Mouse (Mus musculus) urinary bladder, adult 2 months (tissue): ENCODE measurements at regions not wholly inside any gene's neighbourhood (a gene's known extent, or its start where the extent isn't known, plus 50 kb on each side); places are given as distances from the start of the nearest gene placed in this dataset.
A peak's percentile ranks its signal among the peaks of the same experiment; 100 is the strongest.

Experiments used
- DNase-seq: peaks from one replicate; pipeline ENCODE4 v3.0.0; 2022; ENCODE audit warnings: low spot score

DNA sequence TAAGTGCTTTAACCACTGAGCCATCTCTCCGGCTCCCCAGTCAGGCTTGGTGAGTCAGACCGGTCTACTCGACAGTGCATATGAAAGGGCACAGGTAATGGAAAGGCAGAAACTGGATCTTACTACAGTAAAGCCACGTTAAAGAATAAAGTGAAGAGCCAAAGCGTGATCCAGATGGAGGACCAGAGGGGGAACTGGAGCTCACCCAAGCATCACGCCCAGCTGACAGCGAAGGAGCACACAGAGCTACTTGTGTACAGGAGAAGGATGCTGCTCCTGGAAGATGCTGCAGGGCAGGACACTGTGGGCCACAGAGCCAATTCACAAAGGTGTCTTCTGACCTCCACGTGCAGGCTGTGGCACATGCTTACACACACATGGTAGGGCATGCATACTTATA, 96.7 kb upstream of the Ppp1r26 start:
- DNase-seq = no peak

DNA sequence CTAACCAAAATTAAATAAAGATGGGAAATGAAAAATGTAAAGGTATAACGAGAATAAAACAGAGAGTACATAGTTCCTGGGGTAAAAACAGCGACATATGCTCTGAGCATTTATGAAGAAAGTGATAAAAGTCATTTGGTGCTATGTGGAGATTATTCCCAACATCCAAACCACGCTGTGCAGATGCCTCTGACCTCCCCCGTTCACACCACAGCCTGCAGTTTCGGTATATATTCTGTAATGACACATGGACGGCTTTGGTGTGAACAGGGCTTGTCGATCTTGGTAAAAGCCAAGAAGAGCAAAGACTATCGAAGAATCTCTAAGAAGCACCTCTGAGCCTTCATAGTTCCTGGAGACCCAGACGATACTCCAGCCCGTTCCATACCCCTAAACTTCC, 95.2 kb upstream of the Ppp1r26 start:
- DNase-seq = no peak

DNA sequence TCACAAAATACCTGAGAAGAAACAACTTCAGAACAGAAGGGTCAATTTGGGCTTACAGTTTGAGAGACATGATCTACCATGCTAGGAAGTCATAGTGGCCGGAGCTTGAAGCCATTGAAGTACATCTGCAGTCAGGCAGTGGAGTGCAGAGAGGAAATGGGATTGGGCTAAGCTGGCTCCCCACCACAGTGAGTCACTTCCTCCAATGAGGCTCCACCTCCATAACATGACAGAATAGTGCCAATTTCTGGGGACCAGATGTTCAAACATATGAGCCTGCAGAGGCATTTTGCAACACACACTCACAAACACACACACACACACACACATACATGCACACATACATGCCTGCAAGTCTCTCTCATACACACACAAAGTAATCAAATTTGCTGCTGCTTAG, 93.7 kb upstream of the Ppp1r26 start:
- no peak for DNase-seq

DNA sequence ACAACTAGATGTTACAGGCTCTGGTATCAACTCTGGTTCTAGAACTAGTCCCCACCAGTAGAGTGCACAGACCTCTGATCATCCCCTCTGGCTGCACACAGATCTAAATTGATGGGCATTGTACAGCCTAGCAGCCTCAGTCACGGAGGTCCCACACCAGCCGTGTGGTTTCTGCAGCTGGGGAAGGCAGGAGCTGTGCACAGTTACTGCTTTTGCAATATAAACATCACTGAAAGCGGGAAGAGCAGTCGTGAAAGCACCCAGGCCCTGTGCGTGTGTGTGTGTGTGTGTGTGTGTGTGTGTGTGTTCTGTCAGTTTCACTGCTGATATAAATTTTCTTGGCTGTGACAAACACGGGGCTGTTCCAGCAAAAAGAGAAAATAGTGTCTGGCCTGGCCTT, 84.4 kb upstream of the Ppp1r26 start:
- DNase-seq = no peak

DNA sequence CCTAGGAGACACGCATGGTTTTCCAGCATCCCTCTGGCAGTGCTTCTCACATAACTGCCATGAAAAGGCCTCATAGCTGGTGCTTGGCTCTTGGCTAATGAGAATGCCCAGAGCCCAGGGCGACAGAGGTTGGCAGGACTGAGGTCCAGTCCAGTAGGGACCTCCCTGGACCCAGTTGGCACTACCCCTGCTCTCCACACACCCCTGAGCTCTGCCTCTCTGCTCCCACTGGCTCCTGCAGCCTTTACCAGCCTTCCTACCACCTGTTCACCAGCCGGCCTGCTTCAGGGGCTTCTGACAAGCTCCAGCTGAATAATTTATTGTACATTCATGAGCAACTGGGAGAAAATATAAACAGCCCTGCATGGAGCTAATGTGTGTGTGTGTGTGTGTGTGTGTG, 82.0 kb upstream of the Ppp1r26 start:
- no peak for DNase-seq

DNA sequence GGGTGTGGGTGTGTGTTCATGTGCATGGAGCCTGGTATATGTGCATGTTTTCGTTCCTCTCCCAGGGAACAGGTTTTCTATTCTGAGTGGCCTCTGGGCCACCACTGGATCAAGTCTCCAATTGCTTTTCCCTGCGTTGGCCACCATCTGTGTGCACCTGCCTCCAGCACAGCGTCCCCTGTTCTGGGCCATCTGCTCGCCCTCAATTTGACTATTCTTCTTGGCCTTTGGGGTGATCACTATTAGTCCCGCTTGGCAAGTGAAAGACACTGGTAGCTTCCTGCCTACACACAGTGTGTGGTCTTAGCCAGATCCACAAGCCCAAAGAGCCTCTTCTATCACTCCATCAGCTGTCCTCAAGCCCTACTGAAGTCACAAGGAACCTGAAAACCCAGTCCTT, 80.8 kb upstream of the Ppp1r26 start:
- no peak for DNase-seq

DNA sequence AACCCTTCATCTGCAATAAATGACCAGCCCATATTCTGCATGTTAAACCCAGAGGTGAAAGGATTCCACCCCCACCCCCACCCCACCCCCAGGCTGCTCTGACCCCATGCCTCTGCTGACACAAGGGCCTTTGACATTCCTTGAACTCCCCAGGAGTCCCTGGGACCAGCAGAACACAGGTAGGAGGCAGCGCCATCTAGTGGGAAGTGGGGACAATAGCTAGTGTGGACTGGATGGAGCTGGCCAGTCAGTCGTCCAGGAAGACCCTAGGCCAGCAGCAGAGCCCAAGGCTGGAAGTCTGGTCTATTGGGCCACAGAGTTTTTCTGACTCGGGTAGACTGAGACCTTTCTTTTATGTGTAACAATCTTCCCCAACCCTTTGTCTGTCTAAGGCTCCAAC, 71.8 kb upstream of the Ppp1r26 start:
- peak; percentile 40 for DNase-seq

DNA sequence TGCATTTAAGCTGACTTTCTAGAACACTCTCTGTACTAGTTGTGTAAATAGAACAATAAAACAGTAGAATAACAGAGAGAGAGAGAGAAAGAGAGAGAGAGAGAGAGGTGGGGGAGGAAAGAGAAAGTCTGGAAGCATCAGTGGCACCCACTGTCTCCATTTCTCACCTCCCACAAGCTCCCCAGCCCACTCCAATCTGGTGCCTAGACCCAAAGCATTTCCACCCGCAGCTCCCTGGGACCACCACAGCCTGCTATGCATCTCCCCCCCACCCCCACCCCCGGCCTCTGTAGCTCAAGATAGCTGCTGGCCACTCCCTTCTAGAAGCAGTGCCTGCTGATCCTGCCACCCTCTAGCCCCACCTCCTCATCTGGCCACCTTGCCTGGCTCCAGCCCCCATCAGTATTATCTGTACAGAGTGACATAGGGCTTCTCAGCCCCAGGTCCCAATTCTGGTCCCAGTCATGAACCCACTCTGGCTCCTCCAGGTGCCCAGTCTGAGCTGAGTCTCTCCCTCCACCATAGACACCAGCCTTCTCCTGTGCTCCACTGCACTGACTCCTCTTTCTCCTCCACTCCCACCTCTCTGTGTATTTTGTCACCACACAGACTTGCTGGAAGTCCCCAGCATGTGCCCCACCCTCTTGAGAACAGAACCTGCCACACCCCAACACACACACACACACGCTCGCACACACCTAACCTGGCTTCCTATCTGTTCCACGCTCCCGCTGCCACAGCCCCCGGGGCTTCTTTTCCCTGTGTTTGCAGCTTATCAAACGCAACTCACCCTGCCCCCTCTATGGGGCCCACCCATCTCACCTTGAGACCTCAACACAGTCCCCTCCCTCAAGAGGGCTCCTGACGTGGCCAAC, 68.4 kb upstream of the Ppp1r26 start:
- DNase-seq = no peak

DNA sequence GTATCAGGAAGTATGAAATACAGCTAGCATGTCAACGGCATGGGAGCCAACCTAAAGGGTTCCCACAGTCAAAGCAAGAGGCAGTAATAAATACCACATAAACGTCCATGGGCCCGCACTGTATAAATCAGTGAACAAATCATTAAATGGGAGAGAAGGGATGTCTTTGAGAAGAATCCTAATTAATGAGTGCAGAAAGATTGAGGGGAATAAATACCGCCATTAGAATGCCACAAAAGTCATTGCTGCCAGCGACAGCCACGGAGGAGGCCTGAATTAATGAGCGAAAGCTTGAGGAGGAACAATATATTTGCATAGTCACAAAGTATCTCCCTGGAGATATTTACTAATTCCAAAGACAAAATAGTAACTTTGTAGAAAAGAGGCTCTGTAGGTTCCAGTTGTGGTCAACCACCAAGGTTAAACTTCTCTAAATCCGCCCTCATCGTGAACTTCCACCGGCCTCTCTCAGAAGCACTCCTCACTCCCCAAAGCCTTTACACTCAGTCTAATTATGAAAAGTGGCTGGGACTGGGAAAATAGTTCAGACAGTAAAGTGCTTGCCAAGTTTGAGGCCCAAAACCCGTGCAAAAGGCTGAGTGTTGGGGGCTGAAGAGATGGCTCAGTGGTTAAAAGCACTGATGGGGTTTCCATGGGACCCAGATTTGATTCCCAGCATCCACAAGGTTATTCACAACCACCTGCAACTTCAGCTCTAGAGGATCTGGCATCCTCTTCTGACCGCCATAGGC, 64.4 kb upstream of the Ppp1r26 start:
- no peak for DNase-seq

DNA sequence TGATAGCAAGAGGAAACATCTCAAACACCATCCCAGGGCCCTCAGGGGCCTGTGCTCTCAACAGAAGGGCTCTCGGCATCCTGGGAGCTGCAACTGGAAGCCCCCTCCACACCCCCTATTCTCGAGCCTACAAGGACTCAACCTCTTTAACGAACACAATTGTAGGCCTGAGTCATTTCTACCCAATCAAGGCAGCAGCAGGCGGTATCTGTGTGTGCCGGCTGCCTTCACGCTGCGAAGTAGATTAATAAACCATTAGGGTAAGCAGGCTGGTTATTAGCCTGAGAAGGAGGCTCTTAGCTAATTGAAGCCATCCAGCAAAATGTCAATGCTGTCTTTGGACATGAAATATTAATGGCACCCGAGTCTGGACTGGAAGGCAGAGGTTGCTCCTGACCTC, 61.7 kb upstream of the Ppp1r26 start:
- no peak for DNase-seq

DNA sequence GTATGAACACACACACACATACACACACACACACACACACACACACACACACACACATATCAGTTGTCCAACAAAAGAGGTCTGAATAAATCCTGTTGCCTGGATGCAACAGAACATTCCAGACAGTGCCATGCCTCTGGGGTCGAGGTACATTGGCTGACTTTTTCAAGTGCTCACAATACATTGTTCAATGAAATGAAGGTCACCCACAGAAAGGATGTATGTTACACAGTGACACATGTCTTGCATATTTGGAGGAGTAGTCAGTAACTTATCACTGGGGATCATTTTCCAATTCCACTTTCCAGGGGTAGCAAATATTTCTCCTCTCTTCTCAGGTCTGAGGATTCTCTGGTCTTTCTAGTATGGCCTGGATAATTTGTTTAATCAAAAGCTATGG, 59.8 kb upstream of the Ppp1r26 start:
- no peak for DNase-seq

DNA sequence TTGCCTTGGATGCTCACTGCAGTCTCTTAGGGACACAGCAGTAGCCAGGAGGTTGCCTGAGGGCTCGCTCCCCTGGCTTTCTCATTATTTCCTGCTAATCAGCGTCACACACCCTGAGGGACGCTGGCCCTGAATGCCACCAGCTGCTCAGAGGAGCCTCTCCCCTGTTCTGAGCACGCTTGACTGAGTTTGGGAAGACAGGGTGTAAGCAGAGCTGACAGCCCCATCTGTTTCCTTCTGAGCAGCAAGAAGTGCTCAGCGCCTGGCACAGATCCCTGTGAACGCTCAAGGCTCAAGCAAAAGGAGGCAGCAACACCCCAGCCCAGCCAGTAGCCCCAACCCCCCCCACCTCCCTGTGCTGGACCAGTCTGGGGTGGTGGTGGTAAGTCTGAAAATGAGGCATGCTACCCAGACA, 59.2 kb upstream of the Ppp1r26 start:
- DNase-seq = no peak

DNA sequence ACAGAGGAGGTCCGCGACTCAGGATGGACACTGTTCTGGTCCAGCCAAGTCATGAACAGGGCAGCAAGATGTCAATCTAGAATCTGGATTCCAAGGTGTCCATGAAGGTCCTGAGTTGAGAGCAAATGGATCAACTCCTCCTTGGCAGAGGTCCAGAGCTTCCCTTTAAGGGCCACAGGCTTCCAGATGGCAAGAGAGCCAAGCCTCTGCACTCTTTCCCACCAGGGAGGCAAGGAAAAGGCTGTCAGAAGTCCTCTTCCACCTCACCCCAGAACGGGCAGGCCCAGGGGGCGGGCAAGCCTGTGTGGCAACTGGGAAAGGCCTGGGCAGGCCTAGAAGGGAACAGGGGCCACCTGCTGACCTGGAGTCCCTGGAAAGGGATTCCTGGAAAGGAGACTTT, 58.7 kb upstream of the Ppp1r26 start:
- no peak for DNase-seq

DNA sequence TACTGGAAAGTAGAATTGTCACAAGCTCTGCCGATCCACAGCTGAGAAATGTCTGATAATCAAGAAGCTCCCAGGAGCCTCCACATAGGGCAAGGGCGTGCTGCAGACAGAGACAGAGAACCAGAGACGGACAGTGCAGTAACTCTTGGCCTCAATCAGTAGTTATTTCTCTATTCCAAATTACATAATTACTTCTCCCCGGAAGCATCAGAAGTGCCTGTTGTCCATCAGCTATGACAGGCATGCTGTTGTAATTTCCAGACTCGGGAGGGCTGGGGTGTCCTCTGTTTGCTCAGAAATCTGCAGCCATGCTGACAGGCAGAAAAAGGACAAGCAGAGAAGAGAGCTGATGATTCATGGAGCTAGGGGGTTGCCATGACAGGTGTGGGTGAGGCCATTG, 56.9 kb upstream of the Ppp1r26 start:
- no peak for DNase-seq

DNA sequence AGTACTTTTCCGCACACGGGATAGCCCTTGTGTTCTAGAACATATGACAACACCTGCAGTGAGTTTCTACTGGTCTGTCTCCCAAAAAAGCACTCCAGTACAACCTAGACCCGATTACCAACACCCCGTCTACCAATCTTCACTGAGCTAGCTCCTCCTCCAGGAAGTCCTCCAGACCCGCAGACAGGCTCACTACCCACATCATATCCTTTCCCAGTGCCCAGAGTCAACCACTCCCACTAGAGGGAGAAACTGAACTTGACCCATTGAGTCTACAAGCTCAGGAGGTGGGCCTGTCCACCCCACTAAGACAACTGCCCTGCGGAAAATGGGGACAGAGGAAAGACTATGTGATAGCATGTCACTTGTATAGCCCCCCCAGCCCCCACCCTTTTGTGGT, 51.2 kb upstream of the Ppp1r26 start:
- no peak for DNase-seq
